Mouse (Mus musculus): ENCODE data around the gene Frmpd2.

DNA sequence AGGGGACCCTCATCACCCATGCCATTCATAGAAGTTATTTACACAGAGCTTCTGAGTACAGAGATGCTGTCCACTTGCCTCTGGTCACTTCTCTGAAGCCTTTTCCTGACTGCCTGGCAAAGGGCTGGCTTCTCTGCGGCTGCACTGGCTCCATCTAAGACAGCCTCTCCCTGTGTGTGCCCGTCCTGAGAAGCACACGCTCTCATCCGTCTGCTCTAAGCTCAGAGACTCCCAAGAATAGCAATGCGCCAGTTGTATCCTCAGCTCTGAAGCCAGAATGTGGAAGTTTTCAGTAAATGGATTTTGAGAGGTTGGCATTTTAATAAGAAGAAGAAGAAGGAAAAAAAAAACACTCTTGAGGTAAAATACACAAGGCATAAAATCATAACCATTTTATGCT, 61.3 kb downstream of the Frmpd2 start:
- TF ChIP-seq CTCF (IDR thresholded peaks at IDR 0.05; ENCODE audit: borderline replicate concordance, insufficient read depth, low read depth, low read length) (no peak), POLR2A (IDR thresholded peaks at IDR 0.05; ENCODE audit: borderline replicate concordance, insufficient read depth, low read length) (no peak)

All from cerebellum, adult 2 months (tissue).